Mouse (Mus musculus) erythroblast, embryonic 14.5 days (primary cell): ENCODE results near the gene Slc6a5. TPM values are rescaled to one million over a fixed set of nuclear protein-coding genes. Genes with fewer than 3 reads are reported as not detected.

Source experiments
- H3K27me3 ChIP-seq: 2 replicates; pipeline ENCODE4 v1.6.1; 2012; ENCODE audit warnings: inconsistent platforms; ENCODE audit not compliant: control insufficient read depth
- H3K36me3 ChIP-seq: 2 replicates; pipeline ENCODE4 v1.6.1; 2012; ENCODE audit warnings: mild to moderate bottlenecking, inconsistent platforms; ENCODE audit not compliant: control insufficient read depth
- H3K4me1 ChIP-seq: 2 replicates; pipeline ENCODE4 v1.6.1; 2012; ENCODE audit warnings: inconsistent platforms; ENCODE audit not compliant: control insufficient read depth
- H3K4me3 ChIP-seq: replicated peaks from 2 replicates; pipeline ENCODE3; 2012; ENCODE audit warnings: moderate library complexity, mild to moderate bottlenecking, inconsistent platforms
- H3K9me3 ChIP-seq: 2 replicates; pipeline ENCODE4 v1.6.1; 2012; ENCODE audit warnings: low read length, inconsistent platforms, mixed read lengths; ENCODE audit not compliant: control insufficient read depth
- GATA1 ChIP-seq: IDR thresholded peaks from 2 replicates; pipeline ENCODE4 v1.6.1; 2012; ENCODE audit warnings: low read length, inconsistent platforms, mixed read lengths
- TAL1 ChIP-seq: IDR thresholded peaks from 3 replicates; pipeline ENCODE4 v1.6.1; 2012; ENCODE audit warnings: low read length, inconsistent platforms, mixed read lengths
- polyA plus RNA-seq: library from polyadenylated mRNA; stranded (reverse); fragments of >175 nt; gene quantifications from 2 replicates; pipeline ENCODE4 v1.2.3, GENCODE M21; 2012

Slc6a5 gene
- polyA plus RNA-seq, 1 experiment: not detected

DNA sequence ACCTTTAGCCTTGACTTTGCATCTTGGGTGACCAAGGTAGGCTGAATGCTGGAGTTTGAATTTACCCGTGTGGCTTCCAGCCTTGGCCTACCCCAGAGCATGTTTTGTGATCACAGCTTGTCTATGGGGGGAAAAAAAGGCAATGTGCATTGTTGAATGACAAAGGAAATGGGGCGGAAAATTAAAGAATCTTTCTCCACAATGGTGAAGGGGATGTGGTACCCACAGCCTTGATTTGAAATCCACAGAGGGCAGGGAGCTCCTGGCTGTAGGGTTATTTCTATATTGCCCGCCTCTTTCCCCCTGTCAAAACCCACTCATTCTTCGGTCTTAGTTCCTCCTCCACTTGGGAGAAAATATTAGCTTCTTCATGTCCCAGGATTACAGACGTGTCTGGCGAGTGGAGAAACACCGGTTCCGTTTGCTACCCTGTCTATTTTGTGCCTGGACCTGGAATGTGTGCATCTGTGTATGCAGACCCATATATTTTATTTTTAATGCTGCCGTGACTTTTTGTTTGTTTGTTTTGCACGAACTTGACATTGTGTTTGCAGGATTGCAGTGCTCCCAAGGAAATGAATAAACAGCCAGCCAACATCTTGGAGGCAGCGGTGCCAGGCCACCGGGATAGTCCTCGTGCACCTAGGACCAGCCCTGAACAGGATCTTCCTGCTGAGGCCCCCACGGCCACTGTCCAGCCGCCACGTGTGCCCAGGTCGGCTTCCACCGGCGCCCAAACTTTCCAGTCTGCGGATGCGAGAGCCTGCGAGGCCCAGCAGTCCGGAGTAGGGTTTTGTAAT is 1.4 kb downstream of the Slc6a5 start:
- Histone ChIP-seq H3K4me3 (no peak overlapping the region), H3K36me3 (no peaks in the 10 kb centered on the region), H3K9me3 (peaks cover 3% of the 10 kb centered on the region; the same call in 1 of the 2 replicates), H3K4me1 (no peaks in the 10 kb centered on the region), H3K27me3 (peaks cover 97% of the 10 kb centered on the region)
- TF ChIP-seq TAL1: no peak
- no peak for TF ChIP-seq GATA1

- no peaks in the 10 kb centered on the region for H3K36me3 ChIP-seq
- no peaks in the 10 kb centered on the region for H3K4me1 ChIP-seq
- H3K4me3 ChIP-seq: no peak overlapping the region
- peaks cover 3% of the 10 kb centered on the region; the same call in 1 of the 2 replicates for H3K9me3 ChIP-seq
- H3K27me3 ChIP-seq: peaks cover 98% of the 10 kb centered on the region
- no peak for TF ChIP-seq TAL1
These were observed 2.0 kb downstream of the Slc6a5 start for GRCm38 (mm10) chr7:49911947-49912262.

- no peak overlapping the region for H3K4me3 ChIP-seq
- peaks cover 95% of the 10 kb centered on the region for H3K27me3 ChIP-seq
- TF ChIP-seq TAL1 (no peak), GATA1 (no peak)
- no peaks in the 10 kb centered on the region for H3K4me1 ChIP-seq
- peaks cover 3% of the 10 kb centered on the region; the same call in 1 of the 2 replicates for H3K9me3 ChIP-seq
- H3K36me3 ChIP-seq: no peaks in the 10 kb centered on the region
These were observed 3.2 kb downstream of the Slc6a5 start for GRCm38 (mm10) chr7:49913164-49913563.

GRCm38 (mm10) chr7:49913728-49914328 is 3.9 kb downstream of the Slc6a5 start:
- peaks cover 3% of the 10 kb centered on the region; the same call in 1 of the 2 replicates for H3K9me3 ChIP-seq
- H3K27me3 ChIP-seq: peaks cover 92% of the 10 kb centered on the region
- TF ChIP-seq GATA1: no peak
- no peak overlapping the region for H3K4me3 ChIP-seq
- no peaks in the 10 kb centered on the region for H3K36me3 ChIP-seq
- no peaks in the 10 kb centered on the region for H3K4me1 ChIP-seq

- Histone ChIP-seq H3K4me3 (no peak overlapping the region), H3K9me3 (peaks cover 7% of the 10 kb centered on the region), H3K36me3 (no peaks in the 10 kb centered on the region), H3K27me3 (peaks cover 81% of the 10 kb centered on the region), H3K4me1 (no peaks in the 10 kb centered on the region)
- no peak for TF ChIP-seq GATA1
- no peak for TF ChIP-seq TAL1
These were observed 5.0 kb downstream of the Slc6a5 start for GRCm38 (mm10) chr7:49914946-49915345.

GRCm38 (mm10) chr7:49915471-49915870 is 5.5 kb downstream of the Slc6a5 start:
- Histone ChIP-seq H3K27me3 (peaks cover 76% of the 10 kb centered on the region), H3K9me3 (peaks cover 7% of the 10 kb centered on the region), H3K4me1 (no peaks in the 10 kb centered on the region), H3K4me3 (no peak overlapping the region), H3K36me3 (no peaks in the 10 kb centered on the region)
- TF ChIP-seq TAL1 (no peak), GATA1 (no peak)

DNA sequence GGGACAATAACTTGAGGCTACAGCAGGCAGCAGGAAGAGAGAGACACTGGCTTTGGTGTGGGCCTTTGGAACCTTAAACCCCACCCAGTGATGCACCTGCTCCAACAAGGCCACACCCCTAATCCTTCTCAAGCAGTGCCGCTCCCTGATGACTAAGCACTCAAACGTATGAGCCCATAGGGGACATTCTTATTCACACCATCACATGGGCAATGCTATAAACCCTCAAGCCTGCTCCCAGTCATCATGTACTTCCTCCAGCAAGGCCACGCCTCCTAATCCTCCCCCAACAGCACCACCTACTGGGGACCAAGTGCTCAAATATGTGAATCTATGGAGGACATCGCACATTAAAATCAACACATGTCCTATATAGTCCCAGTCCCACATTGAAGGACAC is 9.5 kb downstream of the Slc6a5 start:
- H3K9me3 ChIP-seq: peaks cover 3% of the 10 kb centered on the region
- H3K4me1 ChIP-seq: no peaks in the 10 kb centered on the region
- no peak overlapping the region for H3K4me3 ChIP-seq
- H3K36me3 ChIP-seq: no peaks in the 10 kb centered on the region
- no peak for TF ChIP-seq GATA1
- no peak for TF ChIP-seq TAL1
- H3K27me3 ChIP-seq: peaks cover 38% of the 10 kb centered on the region

DNA sequence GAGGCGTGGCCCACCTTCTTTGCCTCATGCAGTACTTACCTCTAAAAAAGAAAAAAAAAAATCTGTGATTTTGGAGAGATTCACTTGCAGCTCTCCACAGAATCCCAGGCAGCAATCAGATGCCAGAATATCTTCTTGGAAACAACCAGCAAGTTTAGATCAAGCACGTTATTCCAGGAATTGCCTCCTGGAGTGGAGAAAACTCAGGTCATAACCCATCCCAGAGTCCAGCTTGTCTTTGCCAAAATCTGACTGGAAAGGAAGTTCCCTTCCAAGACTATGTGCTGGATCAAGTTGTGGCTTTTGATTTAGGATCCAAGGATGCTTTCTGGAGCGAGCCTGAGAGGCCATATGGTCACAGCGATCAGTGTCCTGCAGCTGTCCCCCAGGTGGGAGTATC is 10.8 kb downstream of the Slc6a5 start:
- Histone ChIP-seq H3K36me3 (no peaks in the 10 kb centered on the region), H3K4me3 (no peak overlapping the region), H3K4me1 (no peaks in the 10 kb centered on the region), H3K9me3 (peaks cover 3% of the 10 kb centered on the region), H3K27me3 (peaks cover 25% of the 10 kb centered on the region)
- TF ChIP-seq TAL1 (no peak), GATA1 (no peak)

GRCm38 (mm10) chr7:49922928-49923327 is 13.0 kb downstream of the Slc6a5 start:
- H3K4me3 ChIP-seq: no peak overlapping the region
- no peaks in the 10 kb centered on the region for H3K36me3 ChIP-seq
- no peaks in the 10 kb centered on the region for H3K4me1 ChIP-seq
- peaks cover 4% of the 10 kb centered on the region; the same call in 1 of the 2 replicates for H3K27me3 ChIP-seq
- no peak for TF ChIP-seq TAL1
- TF ChIP-seq GATA1: no peak
- peaks cover 3% of the 10 kb centered on the region for H3K9me3 ChIP-seq
